Mouse (Mus musculus): Measurements from ENCODE around the gene Gabbr1. TPM values are rescaled to one million over a fixed set of nuclear protein-coding genes. Genes with fewer than 3 reads are reported as not detected.

Gene Gabbr1
- polyA plus RNA-seq, 2 experiments from 2014 or later = 5.0 to 6.2 TPM

DNA sequence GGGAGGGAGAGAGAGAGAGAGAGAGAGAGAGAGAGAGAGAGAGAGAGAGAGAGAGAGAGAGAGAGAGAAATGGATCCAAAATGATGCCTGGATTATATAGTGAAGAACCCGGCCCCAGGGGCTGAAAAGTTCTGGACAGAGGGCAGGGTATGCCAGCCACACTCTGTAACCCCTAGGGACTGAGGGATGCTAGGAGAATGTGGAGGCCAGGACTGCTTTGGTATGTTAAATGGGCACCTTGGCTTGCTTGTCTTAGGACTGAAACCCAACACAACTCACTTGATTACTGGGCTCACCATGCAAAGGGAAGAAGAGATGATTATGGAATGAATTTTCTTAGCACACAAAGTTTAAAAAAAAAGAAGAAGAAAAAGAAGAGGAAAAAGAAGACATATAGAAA, 32.4 kb downstream of the Gabbr1 start:
- ATAC-seq = no peak

DNA sequence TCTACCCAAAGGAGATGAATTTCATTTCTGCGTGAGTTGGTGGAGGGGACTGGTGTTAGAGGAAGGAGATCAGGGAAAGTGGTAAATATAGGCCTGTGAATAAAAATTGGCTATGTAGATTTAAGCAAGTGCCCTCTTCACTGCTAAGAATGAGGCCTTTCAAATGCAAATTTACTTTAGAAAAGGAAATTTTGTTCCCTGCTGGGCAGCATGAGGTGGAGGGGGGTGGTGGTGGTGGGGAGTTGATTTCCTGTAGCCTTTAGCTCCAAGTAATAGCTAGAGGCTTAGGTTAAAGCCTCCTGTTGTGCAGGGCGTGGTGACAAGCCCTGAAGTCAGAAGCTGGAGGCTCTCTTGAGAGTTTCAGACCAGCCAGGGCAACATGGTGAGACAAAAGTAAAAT, 33.2 kb downstream of the Gabbr1 start:
- no peak for ATAC-seq

DNA sequence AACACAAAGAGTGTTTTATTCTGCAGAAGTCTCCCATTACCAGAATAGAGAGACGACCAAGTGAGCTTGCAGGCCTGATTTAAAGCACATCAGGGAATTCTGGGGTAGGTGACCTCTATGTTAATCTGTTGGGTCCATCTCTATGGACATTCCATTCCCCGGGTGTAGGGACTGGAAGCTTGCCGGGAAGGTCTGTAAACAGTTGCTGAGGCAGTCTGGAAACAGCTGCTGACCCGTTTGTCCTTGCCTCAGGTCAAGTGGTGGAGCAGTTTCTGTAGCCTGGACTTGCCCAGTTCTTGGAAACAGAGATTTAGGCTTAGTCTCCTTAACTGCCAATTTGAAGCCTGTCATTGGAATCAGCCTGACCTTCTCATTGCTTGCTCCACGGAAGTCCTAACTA, 34.4 kb downstream of the Gabbr1 start:
- ATAC-seq = no peak

DNA sequence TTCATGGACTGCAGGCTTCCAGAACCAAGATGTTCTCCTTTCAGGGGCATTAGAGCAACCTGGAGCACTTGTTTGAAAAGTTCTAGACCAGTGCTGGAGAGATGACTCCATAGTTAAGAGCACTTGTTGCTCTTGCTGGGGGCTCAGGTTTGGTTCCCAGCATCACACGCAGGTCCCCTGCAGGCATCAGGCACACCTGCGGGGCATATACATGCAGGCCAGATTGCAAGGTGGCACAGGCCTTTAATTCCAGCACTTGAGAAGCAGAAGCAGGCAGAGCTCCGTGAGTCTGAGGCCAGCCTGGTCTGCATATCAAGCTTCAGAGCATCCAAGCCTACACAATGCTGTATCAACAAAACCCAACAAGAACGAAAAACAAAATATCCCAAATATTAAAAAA, 35.9 kb downstream of the Gabbr1 start:
- ATAC-seq = no peak

DNA sequence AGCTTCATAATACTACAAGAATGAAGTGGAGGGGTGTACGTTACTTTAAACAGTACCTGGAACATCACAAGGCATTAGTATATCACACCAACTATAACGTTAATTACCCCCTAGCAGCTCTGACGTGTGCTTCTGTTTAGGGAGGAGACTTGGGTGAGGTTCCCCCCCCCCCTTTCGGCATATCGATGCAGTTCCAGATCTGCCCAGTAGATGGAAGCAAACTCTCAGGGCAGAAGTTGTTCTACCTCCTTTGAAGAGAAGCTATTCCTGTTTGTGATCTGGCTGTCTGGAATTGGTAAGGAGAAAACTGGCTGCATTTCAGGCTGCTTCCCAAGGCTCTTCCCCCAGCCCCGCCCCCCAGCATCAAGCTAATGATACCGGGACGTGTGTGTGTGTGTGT, 37.6 kb downstream of the Gabbr1 start:
- peak; percentile 83 for ATAC-seq

DNA sequence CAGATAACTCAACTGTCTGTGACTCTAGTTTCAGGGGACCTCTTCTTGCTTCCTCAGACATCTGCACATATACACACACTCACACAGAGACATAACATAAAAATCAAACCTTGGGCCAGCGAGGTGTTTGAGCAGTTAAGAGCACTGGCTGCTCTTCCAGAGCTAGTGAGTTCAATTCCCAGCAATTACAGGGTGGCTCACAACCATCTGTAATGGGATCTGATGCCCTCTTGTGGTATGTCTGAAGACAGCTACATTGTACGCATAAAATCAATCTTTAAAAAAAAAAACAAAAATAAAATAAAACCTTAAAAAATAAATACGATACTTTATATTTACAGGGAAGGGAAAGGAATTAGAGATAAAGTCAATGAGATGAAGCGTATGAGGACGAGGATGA, 38.9 kb downstream of the Gabbr1 start:
- ATAC-seq = no peak

DNA sequence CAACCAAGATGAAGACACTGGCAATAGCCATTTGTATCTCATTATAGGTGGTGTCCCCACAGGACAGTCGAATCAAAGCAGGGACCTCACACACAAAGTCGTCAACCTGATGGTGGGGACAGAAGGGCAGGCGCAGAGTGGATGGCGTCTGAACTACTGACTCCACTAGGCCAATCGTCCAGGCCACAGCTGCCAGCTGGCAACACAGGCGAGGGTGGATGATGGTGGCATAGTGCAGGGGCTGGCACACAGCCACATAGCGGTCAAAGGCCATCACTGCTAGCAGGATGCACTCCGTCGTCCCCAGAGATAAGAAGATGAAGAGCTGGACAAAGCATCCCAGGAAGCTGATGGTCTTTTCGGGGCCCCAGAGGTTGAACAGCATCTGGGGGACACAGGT, 39.8 kb downstream of the Gabbr1 start:
- no peak for ATAC-seq

DNA sequence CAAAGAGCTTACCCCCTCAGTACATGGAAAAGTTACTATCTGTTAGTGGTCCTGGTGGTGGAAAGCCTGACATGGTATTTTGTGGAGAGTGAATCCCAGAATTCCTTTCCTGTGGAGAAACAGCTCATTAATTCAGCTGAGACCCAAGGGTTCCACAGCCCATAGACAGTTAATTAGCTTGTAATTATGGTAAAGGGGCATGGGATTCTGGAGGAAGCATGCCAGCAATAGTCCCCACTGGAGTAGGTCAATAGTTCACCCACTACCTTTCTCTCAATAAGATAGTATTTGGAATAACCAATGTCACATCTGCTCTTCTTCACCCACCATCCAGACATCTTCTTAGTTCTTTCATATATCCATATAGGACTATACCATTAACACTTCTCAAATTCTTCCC, 42.6 kb downstream of the Gabbr1 start, which contains the start of gene Olfr90:
TSS of gene Olfr90 (minus strand) at position 101 of the 400 bp plus-strand sequence.
- ATAC-seq = no peak

DNA sequence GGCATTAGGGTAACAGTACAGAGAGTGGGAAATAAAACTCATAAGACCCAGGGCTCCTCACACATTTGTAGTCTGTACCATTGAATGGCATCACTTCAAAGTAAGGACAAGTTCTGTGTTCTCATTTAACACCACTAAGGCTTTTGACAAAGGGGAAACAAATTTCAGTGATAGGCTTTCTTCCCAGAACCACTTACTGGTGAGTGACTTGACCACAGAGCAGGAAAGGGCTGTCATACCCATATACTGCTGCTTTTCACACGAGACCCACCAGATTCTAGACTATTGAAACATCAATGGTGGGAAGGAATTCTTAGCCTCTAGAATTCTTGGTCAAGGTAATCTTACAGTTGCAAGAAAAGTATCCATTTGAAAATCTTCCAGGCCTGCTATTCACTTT, 46.4 kb downstream of the Gabbr1 start:
- ATAC-seq = no peak

DNA sequence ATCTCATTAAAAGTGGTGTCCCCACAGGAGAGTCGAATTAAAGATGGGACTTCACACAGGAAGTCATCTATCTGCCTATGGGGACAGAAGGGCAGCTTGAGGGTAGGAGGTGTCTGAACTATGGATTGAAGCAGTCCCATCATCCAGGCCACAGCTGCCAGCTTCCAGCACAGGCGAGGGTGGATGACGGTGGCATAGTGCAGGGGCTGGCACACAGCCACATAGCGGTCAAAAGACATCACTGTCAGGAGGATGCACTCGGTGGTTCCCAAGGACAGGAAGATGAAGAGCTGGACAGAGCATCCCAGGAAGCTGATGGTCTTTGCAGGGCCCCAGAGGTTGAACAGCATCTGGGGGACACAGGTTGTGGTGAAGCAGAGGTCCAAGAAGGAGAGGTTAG, 47.5 kb downstream of the Gabbr1 start:
- no peak for ATAC-seq

DNA sequence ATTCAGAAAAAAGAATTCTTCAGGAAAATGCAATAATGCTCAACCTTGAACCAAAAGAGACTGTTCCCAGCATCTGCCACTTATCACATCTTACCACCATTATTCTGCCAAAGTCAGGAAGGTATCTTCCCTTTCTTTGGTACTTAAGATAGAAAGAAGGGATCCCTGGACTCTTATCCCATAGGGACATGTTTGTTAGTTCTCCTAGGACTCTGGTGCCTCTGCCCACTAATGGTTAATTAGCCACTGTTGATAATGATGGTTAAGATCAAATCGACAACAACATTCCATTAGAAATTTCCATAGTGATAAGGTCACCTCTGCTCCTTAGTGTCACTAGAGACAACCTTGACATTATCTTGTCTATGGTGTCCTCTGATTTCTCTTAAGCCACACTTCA, 52.4 kb downstream of the Gabbr1 start, which contains the start of gene Olfr91:
TSS of gene Olfr91 (minus strand) at position 101 of the 400 bp plus-strand sequence.
- no peak for ATAC-seq

DNA sequence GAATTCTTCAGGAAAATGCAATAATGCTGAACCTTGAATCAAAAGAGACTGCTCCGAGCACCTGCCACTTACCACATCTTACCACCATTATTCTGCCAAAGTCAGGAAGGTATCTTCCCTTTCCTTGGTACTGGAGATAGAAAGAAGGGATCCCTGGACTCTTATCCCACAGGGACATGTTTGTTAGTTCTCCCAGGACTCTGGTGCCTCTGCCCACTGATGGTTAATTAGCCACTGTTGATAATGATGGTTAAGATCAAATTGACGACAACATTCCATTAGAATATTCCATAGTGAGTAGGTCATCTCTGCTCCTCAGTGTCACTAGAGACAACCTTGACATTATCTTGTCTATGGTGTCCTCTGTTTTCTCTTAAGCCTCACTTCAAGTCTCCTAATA, 74.2 kb downstream of the Gabbr1 start, which contains the start of gene Olfr92:
TSS of gene Olfr92 (minus strand) at position 101 of the 400 bp plus-strand sequence.
- no peak for ATAC-seq

Other genes with a start within 250 kb of the Gabbr1 start
- not detected for gene H2-M10.6, start 233.8 kb upstream of the Gabbr1 start, polyA plus RNA-seq (2017; shearing (Covaris generic))
- 10 to 100 TPM; 42.4 to 71.8 TPM for gene Trim26, start 208.8 kb upstream of the Gabbr1 start, polyA plus RNA-seq (2017; shearing (Covaris generic))
- gene Trim15, start 178.8 kb upstream of the Gabbr1 start, polyA plus RNA-seq (2017; shearing (Covaris generic)) = not detected
- under 1 TPM in 1 of 2 experiments, not detected in 1; 0.20 TPM for gene Trim10, start 176.4 kb upstream of the Gabbr1 start, polyA plus RNA-seq (2017; shearing (Covaris generic))
- not detected for gene Trim40, start 155.8 kb upstream of the Gabbr1 start, polyA plus RNA-seq (2017; shearing (Covaris generic))
- gene Trim31, start 147.8 kb upstream of the Gabbr1 start, polyA plus RNA-seq (2017; shearing (Covaris generic)) = not detected
- gene Rnf39, start 103.0 kb upstream of the Gabbr1 start, polyA plus RNA-seq (2017; shearing (Covaris generic)) = not detected
- 100 to 1,000 TPM; 190 to 210 TPM for gene Ppp1r11, start 94.2 kb upstream of the Gabbr1 start, polyA plus RNA-seq (2017; shearing (Covaris generic))
- 10 to 100 TPM; 72.7 to 81.5 TPM for gene Znrd1, start 87.4 kb upstream of the Gabbr1 start, polyA plus RNA-seq (2017; shearing (Covaris generic))
- 1 to 10 TPM; 4.9 to 5.4 TPM for gene Znrd1as, start 87.4 kb upstream of the Gabbr1 start, polyA plus RNA-seq (2017; shearing (Covaris generic))
- gene 2410137M14Rik, start 64.7 kb upstream of the Gabbr1 start, polyA plus RNA-seq (2017; shearing (Covaris generic)) = not detected
- gene H2-M5, start 56.4 kb upstream of the Gabbr1 start, polyA plus RNA-seq (2017; shearing (Covaris generic)) = not detected
- gene Zfp57, start 44.8 kb upstream of the Gabbr1 start, polyA plus RNA-seq (2017; shearing (Covaris generic)) = not detected
- not detected for gene Mog, start 22.6 kb upstream of the Gabbr1 start, polyA plus RNA-seq (2017; shearing (Covaris generic))
- gene Olfr90, start 42.5 kb downstream of the Gabbr1 start, polyA plus RNA-seq (2017; shearing (Covaris generic)) = under 1 TPM in 1 of 2 experiments, not detected in 1; 0.19 TPM
- gene Olfr91, start 52.3 kb downstream of the Gabbr1 start, polyA plus RNA-seq (2017; shearing (Covaris generic)) = not detected
- not detected for gene Olfr92, start 74.1 kb downstream of the Gabbr1 start, polyA plus RNA-seq (2017; shearing (Covaris generic))
- gene Olfr93, start 115.5 kb downstream of the Gabbr1 start, polyA plus RNA-seq (2017; shearing (Covaris generic)) = not detected
- gene Ubd, start 147.9 kb downstream of the Gabbr1 start, polyA plus RNA-seq (2017; shearing (Covaris generic)) = under 1 TPM in 1 of 2 experiments, not detected in 1; 0.75 TPM
- gene Olfr94, start 155.0 kb downstream of the Gabbr1 start, polyA plus RNA-seq (2017; shearing (Covaris generic)) = not detected
- not detected for gene Olfr95, start 167.2 kb downstream of the Gabbr1 start, polyA plus RNA-seq (2017; shearing (Covaris generic))
- not detected for gene Olfr96, start 174.2 kb downstream of the Gabbr1 start, polyA plus RNA-seq (2017; shearing (Covaris generic))
- gene Olfr97, start 191.4 kb downstream of the Gabbr1 start, polyA plus RNA-seq (2017; shearing (Covaris generic)) = not detected
- 1 to 10 TPM in 1 of 2 experiments, under 1 TPM in 1; 0.54 to 1.0 TPM for gene Olfr98, start 217.8 kb downstream of the Gabbr1 start, polyA plus RNA-seq (2017; shearing (Covaris generic))
- 100 to 1,000 TPM in 1 of 2 experiments, 10 to 100 TPM in 1; 94.0 to 120 TPM for gene H2-M3, start 224.3 kb downstream of the Gabbr1 start, polyA plus RNA-seq (2017; shearing (Covaris generic))
- 1 to 10 TPM; 5.1 to 5.7 TPM for gene Olfr99, start 237.5 kb downstream of the Gabbr1 start, polyA plus RNA-seq (2017; shearing (Covaris generic))